Mouse (Mus musculus) intestine, postnatal 0 days (tissue): Measurements from ENCODE around the gene Syce2. TPM values are rescaled to one million over a fixed set of nuclear protein-coding genes. Genes with fewer than 3 reads are reported as not detected.
A peak's percentile ranks its signal among the peaks of the same experiment; 100 is the strongest.

ENCODE experiments used
- ATAC-seq: fragments of 200-750 bp; cut with Nextera tagmentation; 2 replicates; pipeline ENCODE4 v1.8.0; 2017; ENCODE audit warnings: mild to moderate bottlenecking, moderate TSS enrichment, moderate library complexity
- H3K27ac ChIP-seq: fragments of 300-500 bp; sonication (generic); 2 replicates; pipeline ENCODE4 v1.5.1; 2014; ENCODE audit warnings: mild to moderate bottlenecking, low read depth, low read length, moderate library complexity
- H3K27me3 ChIP-seq: fragments of 300-500 bp; sonication (generic); replicated peaks from 2 replicates; pipeline ENCODE4 v1.6.1; 2014; ENCODE audit warnings: low read length, mixed read lengths; ENCODE audit not compliant: control insufficient read depth, insufficient read depth
- H3K36me3 ChIP-seq: fragments of 300-500 bp; sonication (generic); 2 replicates; pipeline ENCODE4 v1.6.1; 2014; ENCODE audit warnings: mild to moderate bottlenecking, moderate library complexity; ENCODE audit not compliant: control insufficient read depth, insufficient read depth
- H3K4me1 ChIP-seq: fragments of 300-500 bp; sonication (generic); replicated peaks from 2 replicates; pipeline ENCODE4 v1.6.1; 2014; ENCODE audit warnings: antibody characterized with exemption, low read length, mixed read lengths; ENCODE audit not compliant: control insufficient read depth, insufficient read depth
- H3K4me2 ChIP-seq: fragments of 300-500 bp; sonication (generic); replicated peaks from 2 replicates; pipeline ENCODE4 v1.6.1; 2014; ENCODE audit warnings: low read depth, mild to moderate bottlenecking, moderate library complexity
- H3K4me3 ChIP-seq: fragments of 300-500 bp; sonication (generic); 2 replicates; pipeline ENCODE4 v1.5.1; 2014; ENCODE audit warnings: low read depth, low read length
- H3K9ac ChIP-seq: fragments of 300-500 bp; sonication (generic); 2 replicates; pipeline ENCODE4 v1.6.1; 2014; ENCODE audit warnings: mild to moderate bottlenecking, low read depth, low read length
- H3K9me3 ChIP-seq: fragments of 300-500 bp; sonication (generic); 2 replicates; pipeline ENCODE4 v1.6.1; 2016; ENCODE audit warnings: mixed run types; ENCODE audit not compliant: control insufficient read depth
- CTCF ChIP-seq: sonication (generic); IDR thresholded peaks from 2 replicates; pipeline ENCODE4 v1.5.1; 2016; ENCODE audit warnings: low read depth, mild to moderate bottlenecking, control low read depth, antibody characterized with exemption, moderate library complexity
- WGBS: fragments of 180-500 bp; shearing (Covaris S2); extraction: QIAGEN DNeasy Blood & Tissue Kit; methylation state at CpG from one replicate; pipeline ENCODE4 v1.1.7; 2014; 5-methylcytosine and 5-hydroxymethylcytosine counted together
- polyA plus RNA-seq: library from polyadenylated mRNA; unstranded; fragments of >200 nt; fragmentation: Nextera tagmentation; extraction: Ambion mirVana; gene quantifications from 2 replicates; pipeline ENCODE4 v1.2.1, GENCODE M21; 2015

The Syce2 gene
- polyA plus RNA-seq, 1 experiment from 2014 or later = 32.7 TPM

GRCm38 (mm10) chr8:84841514-84841913 lies 30.4 kb upstream of the Syce2 start:
- Histone ChIP-seq H3K4me1 (peaks cover 3% of the 10 kb centered on the region; the same call in 1 of the 2 replicates), H3K36me3 (peaks cover 61% of the 10 kb centered on the region), H3K27me3 (no peaks in the 10 kb centered on the region), H3K4me2 (no peak overlapping the region), H3K27ac (peak overlapping the region; percentile 24; the same call in 1 of the 2 replicates), H3K9me3 (no peaks in the 10 kb centered on the region), H3K9ac (no peak overlapping the region), H3K4me3 (no peak overlapping the region)
- no peak for ATAC-seq
- no peak for TF ChIP-seq CTCF
- WGBS = 70% methylated on average over 1 of the region's 1 CpGs

- Histone ChIP-seq H3K9ac (no peak overlapping the region), H3K4me3 (peak overlapping the region; percentile 94; the same call in 1 of the 2 replicates), H3K27me3 (no peaks in the 10 kb centered on the region), H3K36me3 (peaks cover 39% of the 10 kb centered on the region), H3K27ac (peak overlapping the region; percentile 41; the same call in 1 of the 2 replicates), H3K9me3 (no peaks in the 10 kb centered on the region), H3K4me1 (peaks cover 7% of the 10 kb centered on the region; the same call in 1 of the 2 replicates), H3K4me2 (peak overlapping the region; percentile 77)
- no peak for TF ChIP-seq CTCF
- ATAC-seq = no peak
- WGBS = 65% methylated on average over 9 of the region's 9 CpGs
Observed at GRCm38 (mm10) chr8:84844397-84845070, 27.4 kb upstream of the Syce2 start.

GRCm38 (mm10) chr8:84845355-84846093 lies 26.4 kb upstream of the Syce2 start:
- WGBS = 9% methylated on average over 12 of the region's 12 CpGs
- H3K4me2 ChIP-seq = peak overlapping the region; percentile 77

GRCm38 (mm10) chr8:84846094-84846721 lies 25.7 kb upstream of the Syce2 start:
- peak; percentile 39 for ATAC-seq
- Histone ChIP-seq H3K9me3 (no peaks in the 10 kb centered on the region), H3K36me3 (peaks cover 39% of the 10 kb centered on the region), H3K9ac (peak overlapping the region; percentile 63), H3K4me1 (peaks cover 7% of the 10 kb centered on the region; the same call in 1 of the 2 replicates), H3K27me3 (no peaks in the 10 kb centered on the region), H3K27ac (peak overlapping the region; percentile 76), H3K4me3 (peak overlapping the region; percentile 94), H3K4me2 (peak overlapping the region; percentile 77)
- TF ChIP-seq CTCF = no peak
- under 1% methylated on average over 30 of the region's 30 CpGs for WGBS

More at GRCm38 (mm10) chr8:84845355-84846093, 26.4 kb upstream of the Syce2 start:
- H3K36me3 ChIP-seq = peaks cover 39% of the 10 kb centered on the region
- no peak overlapping the region; the same call in 1 of the 2 replicates for H3K27ac ChIP-seq
- H3K4me1 ChIP-seq = peaks cover 7% of the 10 kb centered on the region; the same call in 1 of the 2 replicates
- ATAC-seq = no peak
- peak overlapping the region; percentile 94 for H3K4me3 ChIP-seq
- H3K27me3 ChIP-seq = no peaks in the 10 kb centered on the region
- H3K9ac ChIP-seq = peak overlapping the region; percentile 63
- H3K9me3 ChIP-seq = no peaks in the 10 kb centered on the region
- TF ChIP-seq CTCF = peak; percentile 80

- Histone ChIP-seq H3K4me3 (peak within 1 kb of the TSS; percentile 94), H3K27me3 (no peaks in the 10 kb centered on the region), H3K27ac (peak within 1 kb of the TSS; percentile 84), H3K9ac (peak within 1 kb of the TSS; percentile 63), H3K36me3 (peaks cover 34% of the 10 kb centered on the region), H3K9me3 (no peaks in the 10 kb centered on the region), H3K4me2 (peak within 1 kb of the TSS; percentile 77), H3K4me1 (peaks cover 7% of the 10 kb centered on the region; the same call in 1 of the 2 replicates)
- TF ChIP-seq CTCF = peak; percentile 42; the same call in 1 of the 2 replicates
- ATAC-seq = peak; percentile 99
- under 1% methylated on average over 55 of the region's 55 CpGs for WGBS
Observed at GRCm38 (mm10) chr8:84846722-84847572, 25.0 kb upstream of the Syce2 start, which contains the start of gene Calr. Gene Calr, minus strand, starts transcription at chr8:84846934.
